Mouse (Mus musculus) heart, embryonic 10.5 days (tissue): ENCODE data around the gene Ffar1. TPM values are rescaled to one million over a fixed set of nuclear protein-coding genes. Genes with fewer than 3 reads are reported as not detected.
"Not testable (repeated sequence)": the region's sequence is repeated elsewhere in the genome, so short reads cannot be mapped to it uniquely, and the experiment has no call there.

ENCODE experiments used
- DNase-seq: peaks from one replicate; pipeline ENCODE4 v3.0.0-alpha.2; 2017; ENCODE audit warnings: low spot score
- H3K27ac ChIP-seq: fragments of 300-500 bp; sonication (generic); 2 replicates; pipeline ENCODE4 v1.5.1; 2016; ENCODE audit warnings: mild to moderate bottlenecking
- H3K27me3 ChIP-seq: fragments of 300-500 bp; sonication (generic); 2 replicates; pipeline ENCODE4 v1.6.1; 2016; ENCODE audit warnings: mild to moderate bottlenecking; ENCODE audit not compliant: poor library complexity, insufficient read depth, severe bottlenecking
- H3K36me3 ChIP-seq: fragments of 300-500 bp; sonication (generic); 2 replicates; pipeline ENCODE4 v1.6.1; 2016; ENCODE audit warnings: mild to moderate bottlenecking, moderate library complexity
- H3K4me1 ChIP-seq: fragments of 300-500 bp; sonication (generic); 2 replicates; pipeline ENCODE4 v1.6.1; 2016; ENCODE audit warnings: mild to moderate bottlenecking
- H3K4me3 ChIP-seq: fragments of 300-500 bp; sonication (generic); 2 replicates; pipeline ENCODE4 v1.5.1; 2016; ENCODE audit warnings: mild to moderate bottlenecking, moderate library complexity
- H3K9me3 ChIP-seq: fragments of 300-500 bp; sonication (generic); 2 replicates; pipeline ENCODE4 v1.6.1; 2016; ENCODE audit warnings: mild to moderate bottlenecking, moderate library complexity
- WGBS: fragments of 180-500 bp; shearing (Covaris S2); methylation state at CpG from one replicate; pipeline ENCODE4 v1.1.7; 2016; 5-methylcytosine and 5-hydroxymethylcytosine counted together
- polyA plus RNA-seq: library from polyadenylated mRNA; unstranded; fragments of >200 nt; fragmentation: Nextera tagmentation; extraction: Ambion mirVana; gene quantifications from 2 replicates; pipeline ENCODE4 v1.2.1, GENCODE M21; 2016

Gene Ffar1
- polyA plus RNA-seq, 1 experiment from 2014 or later, result not detected

GRCm38 (mm10) chr7:30844676-30845297 is 16.6 kb downstream of the Ffar1 start:
- Histone ChIP-seq H3K4me1 (peaks cover 20% of the 10 kb centered on the region), H3K4me3 (no peak overlapping the region), H3K27me3 (no peaks in the 10 kb centered on the region), H3K9me3 (no peaks in the 10 kb centered on the region), H3K36me3 (no peaks in the 10 kb centered on the region), H3K27ac (no peak overlapping the region; the same call in 1 of the 2 replicates)
- no peak for DNase-seq
- WGBS, result 27% methylated on average over 7 of the region's 7 CpGs

- Histone ChIP-seq H3K27me3 (no peaks in the 10 kb centered on the region), H3K9me3 (no peaks in the 10 kb centered on the region), H3K4me1 (peaks cover 13% of the 10 kb centered on the region; the same call in 1 of the 2 replicates), H3K36me3 (no peaks in the 10 kb centered on the region), H3K4me3 (no peak overlapping the region), H3K27ac (no peak overlapping the region)
- DNase-seq, result no peak
- 79% methylated on average over 5 of the region's 5 CpGs for WGBS
Measured at GRCm38 (mm10) chr7:30842092-30842491, 19.3 kb downstream of the Ffar1 start.

GRCm38 (mm10) chr7:30841379-30841778 is 20.0 kb downstream of the Ffar1 start:
- 75% methylated on average over 4 of the region's 4 CpGs for whole genome bisulfite sequencing
- Histone ChIP-seq H3K36me3 (no peaks in the 10 kb centered on the region), H3K27me3 (no peaks in the 10 kb centered on the region), H3K4me3 (no peak overlapping the region), H3K9me3 (no peaks in the 10 kb centered on the region), H3K4me1 (peaks cover 7% of the 10 kb centered on the region; the same call in 1 of the 2 replicates), H3K27ac (no peak overlapping the region)
- no peak for DNase-seq

GRCm38 (mm10) chr7:30840306-30840705 is 21.1 kb downstream of the Ffar1 start:
- Histone ChIP-seq H3K27ac (no peak overlapping the region), H3K4me3 (no peak overlapping the region), H3K4me1 (peaks cover 6% of the 10 kb centered on the region; the same call in 1 of the 2 replicates), H3K9me3 (no peaks in the 10 kb centered on the region), H3K27me3 (no peaks in the 10 kb centered on the region), H3K36me3 (no peaks in the 10 kb centered on the region)
- 73% methylated on average over 3 of the region's 3 CpGs for WGBS
- DNase-seq, result no peak

- no peaks in the 10 kb centered on the region for H3K36me3 ChIP-seq
- H3K4me3 ChIP-seq, result no peak overlapping the region
- DNase-seq, result no peak
- H3K9me3 ChIP-seq, result no peaks in the 10 kb centered on the region
- no peak overlapping the region for H3K27ac ChIP-seq
- no peaks in the 10 kb centered on the region for H3K27me3 ChIP-seq
- peaks cover 5% of the 10 kb centered on the region for H3K4me1 ChIP-seq
Measured at GRCm38 (mm10) chr7:30837277-30837676, 24.1 kb downstream of the Ffar1 start.

GRCm38 (mm10) chr7:30832684-30833083 is 28.7 kb downstream of the Ffar1 start:
- DNase-seq, H3K4me1 ChIP-seq, H3K36me3 ChIP-seq, H3K9me3 ChIP-seq, H3K27ac ChIP-seq, H3K27me3 ChIP-seq: not testable (repeated sequence)
- H3K4me3 ChIP-seq, result peak overlapping the region; percentile 37
- 26% methylated on average over 11 of the region's 11 CpGs for WGBS

- Histone ChIP-seq H3K4me1 (peaks cover 7% of the 10 kb centered on the region), H3K9me3 (no peaks in the 10 kb centered on the region), H3K27me3 (no peaks in the 10 kb centered on the region), H3K36me3 (no peaks in the 10 kb centered on the region), H3K27ac (no peak overlapping the region), H3K4me3 (peak overlapping the region; percentile 37)
- WGBS, result 50% methylated on average over 17 of the region's 17 CpGs
- DNase-seq, result no peak
Measured at GRCm38 (mm10) chr7:30832261-30832660, 29.1 kb downstream of the Ffar1 start.

- 65% methylated on average over 3 of the region's 3 CpGs for WGBS
Measured at GRCm38 (mm10) chr7:30829428-30829827, 31.9 kb downstream of the Ffar1 start.

GRCm38 (mm10) chr7:30828871-30829270 is 32.5 kb downstream of the Ffar1 start:
- H3K27ac ChIP-seq, H3K4me1 ChIP-seq: not testable (repeated sequence)

More at GRCm38 (mm10) chr7:30829428-30829827, 31.9 kb downstream of the Ffar1 start:
- Histone ChIP-seq H3K27me3 (no peaks in the 10 kb centered on the region), H3K9me3 (no peaks in the 10 kb centered on the region), H3K27ac (no peak overlapping the region), H3K4me1 (peaks cover 7% of the 10 kb centered on the region), H3K36me3 (no peaks in the 10 kb centered on the region), H3K4me3 (no peak overlapping the region)
- no peak for DNase-seq

GRCm38 (mm10) chr7:30826660-30827059 is 34.7 kb downstream of the Ffar1 start:
- Histone ChIP-seq H3K4me3 (no peak overlapping the region), H3K27me3 (no peaks in the 10 kb centered on the region), H3K4me1 (0 out of 2 replicates have a peak, but pooled peaks cover under 1% of the 10 kb centered on the region), H3K9me3 (no peaks in the 10 kb centered on the region), H3K36me3 (no peaks in the 10 kb centered on the region), H3K27ac (no peak overlapping the region)
- WGBS, result 82% methylated on average over 9 of the region's 10 CpGs
- no peak for DNase-seq

More at GRCm38 (mm10) chr7:30828871-30829270, 32.5 kb downstream of the Ffar1 start:
- not testable (repeated sequence) for H3K27me3 ChIP-seq, H3K9me3 ChIP-seq, H3K4me3 ChIP-seq, H3K36me3 ChIP-seq, DNase-seq

GRCm38 (mm10) chr7:30824306-30824705 is 37.1 kb downstream of the Ffar1 start:
- no peaks in the 10 kb centered on the region for H3K9me3 ChIP-seq
- WGBS, result 80% methylated on average over 3 of the region's 3 CpGs
- H3K27ac ChIP-seq, result no peak overlapping the region
- no peaks in the 10 kb centered on the region for H3K36me3 ChIP-seq
- 0 out of 2 replicates have a peak, but pooled peaks cover 6% of the 10 kb centered on the region for H3K4me1 ChIP-seq
- H3K27me3 ChIP-seq, result peaks cover 16% of the 10 kb centered on the region; the same call in 1 of the 2 replicates
- no peak for DNase-seq
- H3K4me3 ChIP-seq, result no peak overlapping the region

- no peak for DNase-seq
- Histone ChIP-seq H3K36me3 (no peaks in the 10 kb centered on the region), H3K4me1 (0 out of 2 replicates have a peak, but pooled peaks cover 6% of the 10 kb centered on the region), H3K27ac (no peak within 1 kb of the TSS), H3K4me3 (no peak within 1 kb of the TSS), H3K9me3 (no peaks in the 10 kb centered on the region), H3K27me3 (peaks cover 19% of the 10 kb centered on the region; the same call in 1 of the 2 replicates)
- WGBS, result 85% methylated on average over 18 of the region's 18 CpGs
Measured at GRCm38 (mm10) chr7:30823675-30824074, 37.7 kb downstream of the Ffar1 start, which contains the start of gene Ffar2. Gene Ffar2, minus strand, starts transcription at chr7:30823775.

GRCm38 (mm10) chr7:30821532-30821931 is 39.8 kb downstream of the Ffar1 start:
- 0 out of 2 replicates have a peak, but pooled peaks cover 6% of the 10 kb centered on the region for H3K4me1 ChIP-seq
- no peak overlapping the region for H3K27ac ChIP-seq
- no peak overlapping the region for H3K4me3 ChIP-seq
- DNase-seq, result no peak
- peaks cover 19% of the 10 kb centered on the region; the same call in 1 of the 2 replicates for H3K27me3 ChIP-seq
- H3K36me3 ChIP-seq, result no peaks in the 10 kb centered on the region
- H3K9me3 ChIP-seq, result no peaks in the 10 kb centered on the region
- WGBS, result 66% methylated on average over 5 of the region's 5 CpGs
